Mouse (Mus musculus) ES-E14 (cell line): ENCODE results near the gene Kifc5b. TPM values are rescaled to one million over a fixed set of nuclear protein-coding genes. Genes with fewer than 3 reads are reported as not detected.
A peak's percentile ranks its signal among the peaks of the same experiment; 100 is the strongest.

Experiments
- DNase-seq: peaks from one replicate; pipeline ENCODE4 v3.0.0-alpha.2; 2013; ENCODE audit warnings: low read depth, low spot score
- H3K27ac ChIP-seq: 2 replicates; pipeline ENCODE4 v1.5.1; 2012; ENCODE audit warnings: low read depth, mild to moderate bottlenecking, low read length, moderate library complexity, mixed read lengths; ENCODE audit not compliant: poor library complexity, insufficient read depth, severe bottlenecking
- H3K36me3 ChIP-seq: 2 replicates; pipeline ENCODE4 v1.6.1; 2012; ENCODE audit warnings: mild to moderate bottlenecking, low read length, moderate library complexity, mixed read lengths; ENCODE audit not compliant: control insufficient read depth, poor library complexity, insufficient read depth, severe bottlenecking
- H3K4me1 ChIP-seq, 2 experiments: fragments of 150-350 bp in 1 of 2; sonication (generic) in 1 of 2; 2 replicates each; pipeline ENCODE4 v1.6.1; 2012; ENCODE audit warnings: low read length in 2 of 2, mild to moderate bottlenecking in 1 of 2, mixed read lengths in 1 of 2; ENCODE audit not compliant: control insufficient read depth in 2 of 2, insufficient read depth in 2 of 2, poor library complexity in 1 of 2
- H3K4me3 ChIP-seq, 2 experiments: fragments of 150-350 bp in 1 of 2; sonication (generic) in 1 of 2; 2 replicates each; pipeline ENCODE4 v1.5.1; 2012; ENCODE audit warnings: low read length in 2 of 2, low read depth in 1 of 2, mild to moderate bottlenecking in 1 of 2, mixed read lengths in 1 of 2; ENCODE audit not compliant: insufficient read depth in 1 of 2, poor library complexity in 1 of 2, severe bottlenecking in 1 of 2
- H3K9ac ChIP-seq: 2 replicates; pipeline ENCODE4 v1.6.1; 2012; ENCODE audit warnings: low read depth, mild to moderate bottlenecking, low read length, mixed read lengths; ENCODE audit not compliant: poor library complexity, insufficient read depth, severe bottlenecking
- H3K9me3 ChIP-seq: fragments of 150-350 bp; sonication (generic); 2 replicates; pipeline ENCODE4 v1.6.1; 2012; ENCODE audit warnings: low read depth, mild to moderate bottlenecking, low read length; ENCODE audit not compliant: control insufficient read depth, insufficient read depth
- CHD2 ChIP-seq: IDR thresholded peaks from 2 replicates; pipeline ENCODE4 v1.6.1; 2014; ENCODE audit warnings: mild to moderate bottlenecking, low read depth, low read length, inconsistent platforms
- HCFC1 ChIP-seq: IDR thresholded peaks from 2 replicates; pipeline ENCODE4 v1.6.1; 2012; ENCODE audit warnings: low read length, inconsistent platforms, borderline replicate concordance; ENCODE audit not compliant: insufficient read depth
- MAFK ChIP-seq: IDR thresholded peaks from 2 replicates; pipeline ENCODE4 v1.6.1; 2014; ENCODE audit warnings: mild to moderate bottlenecking, low read depth, low read length, inconsistent platforms; ENCODE audit not compliant: insufficient read depth
- ZC3H11A ChIP-seq: IDR thresholded peaks from 2 replicates; pipeline ENCODE4 v1.6.1; 2012; ENCODE audit warnings: low read depth, mild to moderate bottlenecking, inconsistent platforms, low read length, borderline replicate concordance
- ZNF384 ChIP-seq: IDR thresholded peaks from 2 replicates; pipeline ENCODE4 v1.6.1; 2012; ENCODE audit warnings: low read depth, low read length, inconsistent platforms
- in situ Hi-C, 2 experiments: fragments of 600-800 bp; cut with MboI; formaldehyde crosslinking; loops; one replicate each; pipeline ENCODE4 v1.15.1; 2025; ENCODE audit warnings: low sequenced_read_pairs in 2 of 2, inconsistent platforms in 1 of 2; ENCODE audit not compliant: unreplicated experiment in 2 of 2
- total RNA-seq: library from RNA; depleted of rRNA; stranded (reverse); fragments of 300-350 nt; gene quantifications from 2 replicates; pipeline ENCODE4 v1.2.3, GENCODE M21; 2012

Gene Kifc5b
- total RNA-seq, 1 experiment = 52.5 TPM

GRCm38 (mm10) chr17:26971247-26971905 is 54.5 kb downstream of the Kifc5b start:
- TF ChIP-seq HCFC1 (no peak), ZNF384 (no peak), MAFK (no peak), ZC3H11A (no peak), CHD2 (no peak)
- Histone ChIP-seq H3K4me1 (peaks cover 0 to 19% of the 10 kb centered on the region in 2 experiments; a peak in 1 of 4 replicates), H3K9me3 (no peaks in the 10 kb centered on the region), H3K27ac (no peak overlapping the region), H3K4me3 (no peak overlapping the region), H3K36me3 (peaks cover 17% of the 10 kb centered on the region), H3K9ac (peak overlapping the region; percentile 39; the same call in 1 of the 2 replicates)
- in situ Hi-C loops = no loop called here
- DNase-seq = no peak

DNA sequence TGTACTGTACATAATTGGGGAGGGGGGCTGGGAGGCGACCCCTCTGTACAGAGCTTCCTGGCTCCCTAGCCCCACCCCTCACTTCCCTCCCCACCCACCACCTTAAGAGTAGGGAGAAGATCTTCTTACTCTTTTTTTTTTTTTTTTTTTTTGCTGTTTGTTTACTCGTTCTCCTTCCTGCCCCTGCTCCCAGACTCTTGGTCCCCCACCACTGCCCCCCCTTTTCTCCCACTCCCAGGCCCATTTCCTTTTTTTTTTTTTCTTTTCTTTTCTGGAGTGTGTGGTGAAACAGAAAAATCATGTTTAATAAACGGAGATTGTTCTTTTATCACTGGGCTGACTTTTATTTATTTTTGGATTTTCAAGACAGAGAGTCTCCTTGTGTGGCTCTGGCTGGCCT is 55.2 kb downstream of the Kifc5b start:
- Histone ChIP-seq H3K27ac (no peak overlapping the region), H3K9me3 (no peaks in the 10 kb centered on the region), H3K36me3 (peaks cover 19% of the 10 kb centered on the region), H3K9ac (peak overlapping the region; percentile 86; the same call in 1 of the 2 replicates), H3K4me1 (peaks cover 0 to 19% of the 10 kb centered on the region in 2 experiments; a peak in 1 of 4 replicates), H3K4me3 (peak overlapping the region; percentile 77 to 93)
- in situ Hi-C loops = no loop called here
- no peak for DNase-seq
- TF ChIP-seq HCFC1 (no peak), ZC3H11A (no peak), CHD2 (no peak), MAFK (no peak), ZNF384 (no peak)

- in situ Hi-C loops = no loop called here
- peak; percentile 90 for DNase-seq
- Histone ChIP-seq H3K4me1 (peaks cover 0 to 15% of the 10 kb centered on the region in 2 experiments; a peak in 1 of 4 replicates), H3K9me3 (no peaks in the 10 kb centered on the region), H3K27ac (no peak within 1 kb of the TSS), H3K9ac (peak within 1 kb of the TSS; percentile 86), H3K36me3 (peaks cover 16% of the 10 kb centered on the region), H3K4me3 (peak within 1 kb of the TSS; percentile 77 to 93)
- TF ChIP-seq ZC3H11A (no peak), CHD2 (peak; percentile 64; the same call in 1 of the 2 replicates), HCFC1 (no peak), ZNF384 (no peak)
These were observed 56.0 kb downstream of the Kifc5b start, which contains the start of gene Zbtb9 for GRCm38 (mm10) chr17:26972703-26973574. Gene Zbtb9, plus strand, starts transcription at chr17:26973167.

GRCm38 (mm10) chr17:26974547-26974946 is 57.7 kb downstream of the Kifc5b start:
- no peak for TF ChIP-seq HCFC1
- no peak for TF ChIP-seq ZNF384
- TF ChIP-seq MAFK = no peak
- TF ChIP-seq ZC3H11A = no peak
- no peak for TF ChIP-seq CHD2

More at GRCm38 (mm10) chr17:26974547-26974946, 57.7 kb downstream of the Kifc5b start:
- H3K4me3 ChIP-seq = no peak overlapping the region
- no peak overlapping the region for H3K9ac ChIP-seq
- H3K36me3 ChIP-seq = peaks cover 17% of the 10 kb centered on the region
- DNase-seq = no peak
- H3K9me3 ChIP-seq = no peaks in the 10 kb centered on the region
- peaks cover 0 to 11% of the 10 kb centered on the region in 2 experiments; a peak in 1 of 4 replicates for H3K4me1 ChIP-seq
- H3K27ac ChIP-seq = no peak overlapping the region
- in situ Hi-C loops = no loop called here
